Mouse (Mus musculus) stomach, postnatal 0 days (tissue): ENCODE data around the gene E2f6.

Source experiments
- CTCF ChIP-seq: IDR thresholded peaks from 2 replicates; pipeline ENCODE4 v1.5.1; 2016; ENCODE audit warnings: antibody characterized with exemption, low read depth, mild to moderate bottlenecking, moderate library complexity
- EP300 ChIP-seq: optimal IDR thresholded peaks from 2 replicates; pipeline ENCODE3; 2016; ENCODE audit warnings: antibody characterized with exemption

DNA sequence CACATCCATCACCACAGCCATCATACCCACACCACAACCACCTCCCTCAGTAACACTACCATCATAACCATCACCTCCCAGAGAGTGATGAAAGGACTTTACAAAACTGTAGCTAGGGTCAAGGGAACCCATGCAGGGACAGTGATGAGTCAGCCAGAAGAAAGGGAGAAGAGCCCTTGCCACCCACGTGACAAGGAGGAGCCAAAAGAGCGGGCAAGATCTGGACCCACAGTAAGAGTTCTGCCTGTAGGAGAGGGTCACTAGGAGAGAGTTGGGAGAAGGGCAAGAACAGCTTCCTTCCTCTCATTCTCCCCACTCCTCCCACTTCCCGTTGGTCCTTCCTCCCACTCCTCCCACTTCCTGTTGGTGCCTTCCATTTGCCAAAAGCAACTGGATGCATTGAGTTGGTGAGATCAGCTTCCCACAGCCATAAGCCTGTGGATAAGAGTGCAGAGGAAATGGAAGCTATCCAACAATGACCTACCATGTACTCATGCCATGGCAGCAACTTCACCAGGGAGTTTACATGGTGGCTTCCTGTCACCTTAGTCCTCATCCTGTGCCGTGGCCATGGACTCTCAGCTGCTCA, 36.5 kb downstream of the E2f6 start:
- TF ChIP-seq CTCF, result no peak
- no peak for TF ChIP-seq EP300
